Mouse (Mus musculus) 3134 (cell line): Measurements from ENCODE around the gene Rab3gap2.
A peak's percentile ranks its signal among the peaks of the same experiment; 100 is the strongest.

Source experiments
- DNase-seq: peaks from one replicate; pipeline ENCODE4 v3.0.0-alpha.2; 2011; ENCODE audit warnings: low spot score; ENCODE audit not compliant: insufficient read length; ENCODE audit errors: extremely low read depth

The Rab3gap2 gene

DNA sequence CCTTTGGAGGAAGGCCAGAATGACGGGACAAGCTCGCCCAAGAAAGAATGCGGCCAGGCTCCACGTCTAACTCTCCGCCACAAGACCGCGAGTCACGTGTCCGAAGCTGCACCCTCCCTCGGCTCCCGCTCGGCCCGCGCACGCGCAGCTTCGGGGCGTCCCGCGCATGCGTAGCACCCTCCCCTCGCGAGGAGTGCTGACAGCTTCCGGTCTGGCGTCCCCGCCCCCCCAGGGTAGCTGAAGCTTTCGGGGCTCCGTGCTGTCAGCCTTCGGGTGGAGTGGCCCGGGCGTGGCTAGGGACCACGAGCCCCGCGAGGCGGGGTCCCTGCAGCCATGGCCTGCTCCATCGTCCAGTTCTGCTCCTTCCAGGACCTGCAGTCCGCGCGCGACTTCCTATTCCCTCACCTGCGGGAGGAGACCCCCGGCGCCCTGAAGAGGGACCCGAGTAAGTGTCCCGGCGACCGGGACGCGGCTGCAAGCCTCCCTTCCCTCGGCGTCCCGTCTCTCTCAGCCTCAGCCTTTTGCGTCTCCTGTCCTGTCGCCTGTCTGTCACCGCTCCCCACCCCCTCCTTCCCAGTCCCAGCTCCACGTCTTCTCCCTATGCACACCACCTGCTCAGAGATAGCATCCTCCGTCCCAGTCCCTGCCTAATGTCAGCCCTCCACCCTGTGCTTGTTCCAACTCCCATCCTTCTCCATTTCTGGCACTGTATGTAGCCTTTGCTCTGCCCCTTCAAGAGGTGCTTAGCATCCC is at the start of gene Rab3gap2:
TSS of gene Rab3gap2 (plus strand) at position 209 of the 753 bp plus-strand sequence.
- DNase-seq = peak; percentile 100

DNA sequence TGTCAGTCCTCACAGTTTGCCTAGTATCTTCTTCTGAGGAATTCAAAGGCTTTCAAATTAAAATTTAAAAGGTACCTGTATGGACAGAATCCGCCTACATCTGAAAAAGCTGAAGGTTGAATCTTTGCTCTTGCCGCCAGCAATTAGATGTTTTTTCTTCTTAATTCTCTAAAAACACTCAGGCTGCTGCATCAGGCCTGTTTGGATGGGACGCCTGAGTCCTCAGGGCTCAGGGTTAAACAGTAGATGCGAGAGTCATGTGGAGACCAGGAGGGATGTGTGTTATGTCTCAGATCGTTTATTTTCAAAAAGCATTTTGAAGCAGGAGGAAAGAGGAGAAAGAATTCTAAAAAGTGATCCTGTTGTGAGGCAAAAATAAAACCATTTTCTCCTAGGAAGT is 30.3 kb upstream of the Rab3gap2 start:
- no peak for DNase-seq

- no peak for DNase-seq
Measured at GRCm38 (mm10) chr1:185177860-185178259, 26.1 kb upstream of the Rab3gap2 start.

DNA sequence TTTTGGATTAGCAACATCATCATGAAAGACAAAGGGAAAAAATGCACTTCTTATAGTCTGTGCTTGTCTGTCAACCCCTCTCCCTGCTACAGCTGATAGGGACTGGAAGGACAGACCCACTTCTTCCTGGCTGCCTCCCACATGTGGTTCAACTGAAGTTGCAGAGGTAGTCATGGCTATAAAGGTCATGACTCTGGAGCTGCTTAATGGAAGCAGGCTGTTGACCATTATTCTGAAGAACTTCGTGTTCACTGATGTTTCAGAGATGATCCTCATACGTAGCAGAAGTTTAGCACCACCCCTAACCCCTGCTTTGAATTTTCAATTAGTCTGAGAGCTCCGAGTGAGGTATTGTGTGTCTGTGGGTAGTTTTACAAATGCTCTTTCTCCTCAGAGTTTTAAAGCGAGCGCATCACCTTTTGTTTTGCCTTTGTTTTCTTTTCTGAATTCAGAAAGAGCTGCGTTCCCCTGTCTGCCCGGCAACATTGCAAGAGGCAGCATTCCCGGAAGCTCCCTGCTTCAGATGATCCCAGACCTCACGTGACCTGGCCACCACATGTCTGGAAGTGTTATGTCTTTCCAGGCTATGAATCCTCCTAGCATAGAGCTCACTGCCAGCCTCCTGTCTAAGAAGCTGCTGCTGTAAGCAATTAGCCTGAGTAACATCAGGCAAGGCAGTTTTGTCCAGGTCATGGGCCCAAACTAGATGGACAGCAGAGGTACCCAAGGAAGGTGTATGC is 20.2 kb upstream of the Rab3gap2 start:
- DNase-seq = no peak

- DNase-seq = no peak
Measured at GRCm38 (mm10) chr1:185185556-185185955, 18.4 kb upstream of the Rab3gap2 start.

- DNase-seq = no peak
Measured at GRCm38 (mm10) chr1:185187135-185187785, 16.7 kb upstream of the Rab3gap2 start.

DNA sequence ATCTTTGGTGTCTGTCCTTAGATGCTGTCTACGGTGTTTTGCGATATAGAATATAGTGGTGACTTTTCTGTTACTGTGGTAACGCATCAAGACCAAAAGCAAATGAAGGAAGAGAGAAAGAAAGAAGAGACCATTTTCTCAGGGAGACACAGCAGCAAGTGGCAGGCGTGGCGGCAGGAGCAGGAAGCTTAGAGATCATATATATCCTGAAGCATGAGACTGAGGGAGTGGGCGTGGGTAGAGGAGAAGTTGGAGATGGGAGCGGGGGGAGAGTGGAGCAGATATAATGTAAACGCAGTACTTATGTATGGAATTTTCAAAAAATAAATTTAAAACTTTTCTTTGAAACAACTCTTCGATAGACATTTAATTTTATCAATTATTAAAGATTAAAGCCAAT is 14.0 kb upstream of the Rab3gap2 start:
- no peak for DNase-seq

GRCm38 (mm10) chr1:185192087-185192486 is 11.8 kb upstream of the Rab3gap2 start:
- no peak for DNase-seq

GRCm38 (mm10) chr1:185193509-185193908 is 10.4 kb upstream of the Rab3gap2 start:
- DNase-seq = peak; percentile 51

GRCm38 (mm10) chr1:185196323-185196722 is 7.6 kb upstream of the Rab3gap2 start:
- no peak for DNase-seq

- no peak for DNase-seq
Measured at GRCm38 (mm10) chr1:185200571-185201395, 3.1 kb upstream of the Rab3gap2 start.

DNA sequence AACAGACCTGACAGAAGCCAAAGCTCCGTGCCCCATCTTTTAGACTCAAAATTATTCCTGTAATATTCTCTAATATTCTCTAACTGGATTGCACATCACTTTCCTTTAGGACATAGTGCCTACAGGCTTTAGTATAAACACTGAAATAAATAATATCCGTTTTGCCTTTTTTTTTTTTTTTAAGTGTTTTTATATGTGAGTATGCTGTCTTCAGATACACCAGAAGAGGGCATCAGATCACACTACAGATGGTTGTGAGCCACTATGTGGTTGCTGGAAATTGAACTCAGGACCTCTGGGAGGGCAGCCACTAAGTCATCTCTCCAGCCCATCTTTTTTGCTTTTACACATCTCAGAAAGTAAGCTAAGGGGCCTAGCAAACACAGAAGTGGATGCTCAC is 1.9 kb upstream of the Rab3gap2 start:
- DNase-seq = no peak

GRCm38 (mm10) chr1:185203196-185203908 is 565 bp upstream of the Rab3gap2 start:
- DNase-seq = no peak

- DNase-seq = peak; percentile 33
Measured at GRCm38 (mm10) chr1:185205090-185205489, 1.2 kb downstream of the Rab3gap2 start.

- no peak for DNase-seq
Measured at GRCm38 (mm10) chr1:185207851-185208595, 4.1 kb downstream of the Rab3gap2 start.

DNA sequence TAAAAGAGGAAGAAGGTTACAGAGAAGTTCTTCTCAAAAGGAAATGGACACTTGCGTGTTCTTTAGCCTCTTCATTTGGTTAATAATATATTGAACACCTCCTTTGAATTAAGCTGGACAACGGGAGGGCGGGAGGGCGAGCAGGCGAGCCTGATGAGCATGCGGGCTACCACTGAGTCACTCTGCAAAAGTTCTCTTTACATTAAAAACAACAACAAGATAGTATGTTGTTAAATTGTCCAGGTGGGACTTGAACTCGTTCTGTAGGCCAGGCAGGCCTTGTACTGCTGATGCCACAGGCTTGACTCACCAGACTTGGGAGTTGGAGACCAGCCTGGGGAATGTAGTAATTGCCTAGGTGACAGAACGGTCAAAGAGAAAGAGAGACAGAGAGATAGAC is 4.8 kb downstream of the Rab3gap2 start:
- DNase-seq = no peak

GRCm38 (mm10) chr1:185209641-185210176 is 5.8 kb downstream of the Rab3gap2 start:
- peak; percentile 24 for DNase-seq

- DNase-seq = no peak
Measured at GRCm38 (mm10) chr1:185216360-185216759, 12.4 kb downstream of the Rab3gap2 start.

- DNase-seq = no peak
Measured at GRCm38 (mm10) chr1:185216762-185217161, 12.8 kb downstream of the Rab3gap2 start.
